Comparison of ENCODE assay signal across 17 mouse cellular contexts in genomic region chr10:99172906-99173507, GRCm38 (mm10). TPM values are rescaled to one million over a fixed set of nuclear protein-coding genes. Genes with fewer than 3 reads are reported as not detected.
A peak's percentile ranks its signal among the peaks of the same experiment; 100 is the strongest.
DNase-seq lines count a peak whose midpoint lies in the region; ATAC-seq and TF ChIP-seq lines count a peak whose summit lies in the region.
"Had no signal": no experiment of that assay in that cellular context is flagged by ENCODE, and none has a peak within 500 bp of the region (broad histone marks: within the 10 kb centered on the region; RNA-seq: fewer than 3 reads in every experiment).

No protein-coding gene starts in this region.

- no peak for TF ChIP-seq CTCF in kidney, postnatal 0 days (IDR thresholded peaks at IDR 0.05; ENCODE audit: low read depth)

- H3K9ac ChIP-seq in kidney, postnatal 0 days (ENCODE audit: low read depth, low read length) = no peak overlapping the region
- no peak overlapping the region for H3K9ac ChIP-seq in intestine, embryonic 16.5 days (ENCODE audit: low read depth, low read length)
- H3K9ac ChIP-seq: heart, embryonic 15.5 days had no signal

- H3K4me2 ChIP-seq in kidney, postnatal 0 days (ENCODE audit: low read length) = no peak overlapping the region
- H3K4me2 ChIP-seq in intestine, embryonic 16.5 days (ENCODE audit: low read depth, low read length) = no peak overlapping the region

- no peak for ATAC-seq in kidney, postnatal 0 days (replicated peaks; ENCODE audit: low FRiP score, low read depth)
- ATAC-seq in intestine, embryonic 16.5 days = 0 out of 2 replicates have a peak, but pooled peaks have one; percentile 13

- H3K4me1 ChIP-seq in kidney, postnatal 0 days (replicated peaks; ENCODE audit: insufficient read depth, low read length) = peaks cover 13% of the 10 kb centered on the region
- peaks cover 25% of the 10 kb centered on the region for H3K4me1 ChIP-seq in intestine, embryonic 16.5 days (ENCODE audit: control insufficient read depth, insufficient read depth, low read length)

- peak overlapping the region; percentile 87 for H3K27ac ChIP-seq in kidney, postnatal 0 days
- peak overlapping the region; percentile 46; the same call in 1 of the 2 replicates for H3K27ac ChIP-seq in intestine, embryonic 16.5 days (ENCODE audit: low read length)

- no peak overlapping the region for H3K4me3 ChIP-seq in kidney, postnatal 0 days (replicated peaks; ENCODE audit: low read depth, low read length)
- H3K4me3 ChIP-seq in intestine, embryonic 16.5 days (ENCODE audit: low read length) = no peak overlapping the region
- H3K4me3 ChIP-seq: embryonic facial prominence, embryonic 13.5 days; heart, embryonic 15.5 days had no signal

- peak; percentile 43 for DNase-seq in heart, adult 11 months
- DNase-seq in heart, postnatal 4 days = no peak
- DNase-seq in kidney, postnatal 0 days (ENCODE audit: low spot score) = peak; percentile 82
- no peak for DNase-seq in kidney, adult 8-10 months
- peak; percentile 31 for DNase-seq in NIH3T3 (ENCODE audit: low read depth)
- DNase-seq in urinary bladder, postnatal 14 days (ENCODE audit: low spot score) = no peak
- DNase-seq in testis, postnatal 14 days (ENCODE audit: low spot score) = no peak
- DNase-seq: cerebellum, adult 2 months had no signal

- 35% methylated on average over 7 of the region's 7 CpGs for WGBS in kidney, postnatal 0 days
- 31% methylated on average over 7 of the region's 7 CpGs for WGBS in intestine, embryonic 16.5 days

- H3K9me3 ChIP-seq in kidney, postnatal 0 days (replicated peaks; ENCODE audit: low read length) = no peaks in the 10 kb centered on the region
- no peaks in the 10 kb centered on the region for H3K9me3 ChIP-seq in intestine, embryonic 16.5 days (ENCODE audit: control insufficient read depth, low read length)
- H3K9me3 ChIP-seq: embryonic facial prominence, embryonic 13.5 days; heart, embryonic 15.5 days had no signal

- H3K36me3 ChIP-seq in kidney, postnatal 0 days (ENCODE audit: insufficient read depth, low read length) = no peaks in the 10 kb centered on the region
- H3K36me3 ChIP-seq in intestine, embryonic 16.5 days (ENCODE audit: control insufficient read depth, insufficient read depth, low read length) = no peaks in the 10 kb centered on the region
- H3K36me3 ChIP-seq: embryonic facial prominence, embryonic 13.5 days; heart, embryonic 15.5 days had no signal

- no peaks in the 10 kb centered on the region for H3K27me3 ChIP-seq in kidney, postnatal 0 days (ENCODE audit: insufficient read depth, low read length)
- H3K27me3 ChIP-seq in intestine, embryonic 16.5 days (replicated peaks; ENCODE audit: control insufficient read depth, insufficient read depth, low read length) = no peaks in the 10 kb centered on the region
- H3K27me3 ChIP-seq: embryonic facial prominence, embryonic 13.5 days; heart, embryonic 15.5 days had no signal

RNA-seq across cellular contexts. Expression of gene Phxr2, which starts 46.9 kb away (rescaled TPM):
- not detected for total RNA-seq in heart, postnatal 4 days (2021)
- not detected in 2 replicates for polyA plus RNA-seq in kidney, postnatal 0 days (2015; fragmentation: Nextera tagmentation; extraction: Ambion mirVana)
- not detected in 2 replicates for polyA plus RNA-seq in intestine, embryonic 16.5 days (2015; fragmentation: Nextera tagmentation; extraction: Ambion mirVana)
- total RNA-seq: adrenal gland, postnatal 36 days; layer of hippocampus, adult 18-20 months; left cerebral cortex, postnatal 25 days; monocyte, adult 5-6 weeks had no signal
- polyA plus RNA-seq: cerebellum, adult 2 months; embryonic facial prominence, embryonic 13.5 days; frontal cortex, adult 2 months; heart, embryonic 15.5 days; liver, embryonic 16.5 days had no signal

Comparison
In these comparisons a context has a peak if more than half of its experiments do, and no peak if none do; other contexts are left out.
1. DNase-seq: peak in heart, adult 11 months (single experiment), kidney, postnatal 0 days (single experiment) and NIH3T3 (single experiment); none in heart, postnatal 4 days (single experiment), kidney, adult 8-10 months (0 of 2), urinary bladder, postnatal 14 days (single experiment) and testis, postnatal 14 days (single experiment).